Mouse (Mus musculus): ENCODE results near the gene Aanat. TPM values are rescaled to one million over a fixed set of nuclear protein-coding genes. Genes with fewer than 3 reads are reported as not detected.
"Not testable (repeated sequence)": the region's sequence is repeated elsewhere in the genome, so short reads cannot be mapped to it uniquely, and the experiment has no call there.

Aanat gene
- polyA plus RNA-seq, 1 experiment from 2014 or later: not detected

GRCm38 (mm10) chr11:116601166-116601565 lies 14.9 kb downstream of the Aanat start:
- Histone ChIP-seq H3K36me3 (no peaks in the 10 kb centered on the region), H3K27me3 (ENCODE audit: low read depth, poor library complexity, severe bottlenecking) (no peaks in the 10 kb centered on the region; the same call in 1 of the 2 replicates), H3K4me3 (no peak overlapping the region), H3K9me3 (replicated peaks) (no peaks in the 10 kb centered on the region), H3K27ac (replicated peaks) (no peak overlapping the region), H3K4me1 (no peaks in the 10 kb centered on the region)
- WGBS: 93% methylated on average over 8 of the region's 8 CpGs
- DNase-seq (ENCODE audit: low spot score): no peak

- no peak for DNase-seq (ENCODE audit: low spot score)
- Histone ChIP-seq H3K27ac (replicated peaks) (no peak overlapping the region), H3K4me1 (no peaks in the 10 kb centered on the region), H3K9me3 (replicated peaks) (no peaks in the 10 kb centered on the region), H3K36me3 (no peaks in the 10 kb centered on the region), H3K4me3 (no peak overlapping the region), H3K27me3 (ENCODE audit: low read depth, poor library complexity, severe bottlenecking) (no peaks in the 10 kb centered on the region)
- 92% methylated on average over 8 of the region's 8 CpGs for WGBS
These were observed 15.8 kb downstream of the Aanat start for GRCm38 (mm10) chr11:116602043-116602442.

- WGBS: 89% methylated on average over 10 of the region's 10 CpGs
- Histone ChIP-seq H3K27me3 (ENCODE audit: low read depth, poor library complexity, severe bottlenecking) (no peaks in the 10 kb centered on the region), H3K4me1 (no peaks in the 10 kb centered on the region), H3K36me3 (no peaks in the 10 kb centered on the region), H3K4me3 (no peak overlapping the region), H3K9me3 (replicated peaks) (no peaks in the 10 kb centered on the region), H3K27ac (replicated peaks) (no peak overlapping the region)
- DNase-seq (ENCODE audit: low spot score): no peak
These were observed 17.1 kb downstream of the Aanat start for GRCm38 (mm10) chr11:116603339-116603738.

GRCm38 (mm10) chr11:116604097-116604496 lies 17.9 kb downstream of the Aanat start:
- Histone ChIP-seq H3K4me3 (no peak overlapping the region), H3K9me3 (replicated peaks) (no peaks in the 10 kb centered on the region), H3K27me3 (ENCODE audit: low read depth, poor library complexity, severe bottlenecking) (no peaks in the 10 kb centered on the region), H3K36me3 (no peaks in the 10 kb centered on the region), H3K27ac (replicated peaks) (no peak overlapping the region), H3K4me1 (0 out of 2 replicates have a peak, but pooled peaks cover 4% of the 10 kb centered on the region)
- 91% methylated on average over 12 of the region's 12 CpGs for WGBS
- no peak for DNase-seq (ENCODE audit: low spot score)

GRCm38 (mm10) chr11:116607717-116608116 lies 21.5 kb downstream of the Aanat start:
- Histone ChIP-seq H3K27me3 (ENCODE audit: low read depth, poor library complexity, severe bottlenecking) (no peaks in the 10 kb centered on the region), H3K9me3 (replicated peaks) (no peaks in the 10 kb centered on the region), H3K4me1 (0 out of 2 replicates have a peak, but pooled peaks cover 15% of the 10 kb centered on the region), H3K27ac (replicated peaks) (no peak overlapping the region), H3K4me3 (no peak overlapping the region), H3K36me3 (no peaks in the 10 kb centered on the region)
- WGBS: 93% methylated on average over 3 of the region's 3 CpGs
- no peak for DNase-seq (ENCODE audit: low spot score)

- Histone ChIP-seq H3K36me3 (no peaks in the 10 kb centered on the region), H3K27ac (replicated peaks) (no peak overlapping the region), H3K9me3 (replicated peaks) (no peaks in the 10 kb centered on the region), H3K4me3 (no peak overlapping the region), H3K4me1 (0 out of 2 replicates have a peak, but pooled peaks cover 15% of the 10 kb centered on the region), H3K27me3 (ENCODE audit: low read depth, poor library complexity, severe bottlenecking) (no peaks in the 10 kb centered on the region)
- WGBS: 90% methylated on average over 15 of the region's 15 CpGs
- no peak for DNase-seq (ENCODE audit: low spot score)
These were observed 23.9 kb downstream of the Aanat start for GRCm38 (mm10) chr11:116609965-116610630.

- not testable (repeated sequence) for DNase-seq (ENCODE audit: low spot score); H3K9me3 ChIP-seq (replicated peaks); H3K36me3 ChIP-seq; H3K4me3 ChIP-seq; H3K27me3 ChIP-seq (ENCODE audit: low read depth, poor library complexity, severe bottlenecking); H3K27ac ChIP-seq (replicated peaks)
- peaks cover 24% of the 10 kb centered on the region for H3K4me1 ChIP-seq
- 88% methylated on average over 9 of the region's 9 CpGs for WGBS
These were observed 24.9 kb downstream of the Aanat start for GRCm38 (mm10) chr11:116611168-116611567.

- Histone ChIP-seq H3K9me3 (replicated peaks) (no peaks in the 10 kb centered on the region), H3K36me3 (no peaks in the 10 kb centered on the region), H3K4me3 (no peak overlapping the region), H3K27me3 (ENCODE audit: low read depth, poor library complexity, severe bottlenecking) (no peaks in the 10 kb centered on the region), H3K4me1 (peaks cover 31% of the 10 kb centered on the region), H3K27ac (replicated peaks) (no peak overlapping the region)
- 94% methylated on average over 9 of the region's 9 CpGs for WGBS
- no peak for DNase-seq (ENCODE audit: low spot score)
These were observed 25.7 kb downstream of the Aanat start for GRCm38 (mm10) chr11:116611883-116612282.

- DNase-seq (ENCODE audit: low spot score): no peak
- Histone ChIP-seq H3K4me3 (no peak overlapping the region), H3K4me1 (peaks cover 31% of the 10 kb centered on the region), H3K9me3 (replicated peaks) (no peaks in the 10 kb centered on the region), H3K27me3 (ENCODE audit: low read depth, poor library complexity, severe bottlenecking) (no peaks in the 10 kb centered on the region; the same call in 1 of the 2 replicates), H3K36me3 (no peaks in the 10 kb centered on the region), H3K27ac (replicated peaks) (no peak overlapping the region)
- 92% methylated on average over 1 of the region's 1 CpGs for WGBS
These were observed 26.3 kb downstream of the Aanat start for GRCm38 (mm10) chr11:116612554-116612953.

GRCm38 (mm10) chr11:116613234-116613633 lies 27.0 kb downstream of the Aanat start:
- no peak for DNase-seq (ENCODE audit: low spot score)
- Histone ChIP-seq H3K4me1 (peaks cover 31% of the 10 kb centered on the region), H3K4me3 (no peak overlapping the region), H3K9me3 (replicated peaks) (no peaks in the 10 kb centered on the region), H3K36me3 (no peaks in the 10 kb centered on the region), H3K27me3 (ENCODE audit: low read depth, poor library complexity, severe bottlenecking) (no peaks in the 10 kb centered on the region; the same call in 1 of the 2 replicates), H3K27ac (replicated peaks) (no peak overlapping the region)
- 90% methylated on average over 6 of the region's 6 CpGs for WGBS

GRCm38 (mm10) chr11:116615735-116616437 lies 29.7 kb downstream of the Aanat start:
- H3K9me3 ChIP-seq (replicated peaks): no peaks in the 10 kb centered on the region
- peak overlapping the region; percentile 55; the same call in 1 of the 2 replicates for H3K27ac ChIP-seq (replicated peaks)
- peaks cover 29% of the 10 kb centered on the region for H3K4me1 ChIP-seq
- no peak for DNase-seq (ENCODE audit: low spot score)
- 57% methylated on average over 15 of the region's 15 CpGs for WGBS
- 0 out of 2 replicates have a peak overlapping the region, but pooled peaks have one; percentile 1 for H3K4me3 ChIP-seq
- H3K27me3 ChIP-seq (ENCODE audit: low read depth, poor library complexity, severe bottlenecking): peaks cover 7% of the 10 kb centered on the region
- H3K36me3 ChIP-seq: no peaks in the 10 kb centered on the region

- peaks cover 14% of the 10 kb centered on the region for H3K27me3 ChIP-seq (ENCODE audit: low read depth, poor library complexity, severe bottlenecking)
- no peaks in the 10 kb centered on the region for H3K36me3 ChIP-seq
- no peak for DNase-seq (ENCODE audit: low spot score)
- H3K27ac ChIP-seq (replicated peaks): peak overlapping the region; percentile 55; the same call in 1 of the 2 replicates
- peaks cover 36% of the 10 kb centered on the region for H3K4me1 ChIP-seq
- no peaks in the 10 kb centered on the region for H3K9me3 ChIP-seq (replicated peaks)
- no peak overlapping the region for H3K4me3 ChIP-seq
- WGBS: 72% methylated on average over 10 of the region's 10 CpGs
These were observed 30.3 kb downstream of the Aanat start for GRCm38 (mm10) chr11:116616438-116617118.
